Mouse (Mus musculus) hindbrain, postnatal 0 days (tissue): ENCODE results near the gene Mef2c. TPM values are rescaled to one million over a fixed set of nuclear protein-coding genes. Genes with fewer than 3 reads are reported as not detected.

Experiments
- ATAC-seq: fragments of 200-750 bp; cut with Nextera tagmentation; 2 replicates; pipeline ENCODE4 v1.8.0; 2017; ENCODE audit warnings: mild to moderate bottlenecking, moderate TSS enrichment, moderate library complexity
- DNase-seq: peaks from one replicate; pipeline ENCODE4 v3.0.0-alpha.2; 2015; ENCODE audit warnings: low spot score
- H3K27ac ChIP-seq: fragments of 300-500 bp; sonication (generic); 2 replicates; pipeline ENCODE4 v1.5.1; 2014; ENCODE audit warnings: mild to moderate bottlenecking
- H3K27me3 ChIP-seq: fragments of 300-500 bp; sonication (generic); 2 replicates; pipeline ENCODE4 v1.6.1; 2014; ENCODE audit warnings: low read length, mixed read lengths; ENCODE audit not compliant: insufficient read depth
- H3K36me3 ChIP-seq: fragments of 300-500 bp; sonication (generic); 2 replicates; pipeline ENCODE4 v1.6.1; 2014; ENCODE audit warnings: low read length, mixed read lengths; ENCODE audit not compliant: insufficient read depth
- H3K4me1 ChIP-seq: fragments of 300-500 bp; sonication (generic); 2 replicates; pipeline ENCODE4 v1.6.1; 2014; ENCODE audit warnings: antibody characterized with exemption, low read length, mixed read lengths; ENCODE audit not compliant: insufficient read depth
- H3K4me2 ChIP-seq: fragments of 300-500 bp; sonication (generic); 2 replicates; pipeline ENCODE4 v1.6.1; 2014; ENCODE audit warnings: low read depth, mild to moderate bottlenecking, low read length, moderate library complexity, mixed read lengths
- H3K4me3 ChIP-seq: fragments of 300-500 bp; sonication (generic); 2 replicates; pipeline ENCODE4 v1.5.1; 2014; ENCODE audit warnings: low read length
- H3K9ac ChIP-seq: fragments of 300-500 bp; sonication (generic); replicated peaks from 2 replicates; pipeline ENCODE4 v1.6.1; 2014; ENCODE audit warnings: mild to moderate bottlenecking, low read length, moderate library complexity, mixed read lengths
- H3K9me3 ChIP-seq: fragments of 300-500 bp; sonication (generic); 2 replicates; pipeline ENCODE4 v1.6.1; 2016; ENCODE audit warnings: low read length, mixed read lengths
- CTCF ChIP-seq: IDR thresholded peaks from 2 replicates; pipeline ENCODE4 v1.5.1; 2016; ENCODE audit warnings: antibody characterized with exemption, control low read depth, low read depth
- WGBS: fragments of 180-500 bp; shearing (Covaris S2); extraction: QIAGEN DNeasy Blood & Tissue Kit; methylation state at CpG from one replicate; pipeline ENCODE4 v1.1.7; 2014; 5-methylcytosine and 5-hydroxymethylcytosine counted together
- polyA plus RNA-seq: library from polyadenylated mRNA; unstranded; fragments of >200 nt; fragmentation: Nextera tagmentation; extraction: Ambion mirVana; gene quantifications from 2 replicates; pipeline ENCODE4 v1.2.1, GENCODE M21; 2015
- total RNA-seq: library from RNA; depleted of rRNA; stranded (reverse); fragments of >200 nt; gene quantifications from 2 replicates; pipeline ENCODE4 v1.2.3, GENCODE M21; 2014

Mef2c gene
- total and polyA plus RNA-seq, 2 experiments from 2014 or later = 27.2 to 46.2 TPM

GRCm38 (mm10) chr13:83566834-83567534, 63.1 kb downstream of the Mef2c start:
- H3K9ac ChIP-seq = no peak overlapping the region
- TF ChIP-seq CTCF = peak; percentile 33
- no peak overlapping the region for H3K27ac ChIP-seq
- no peak for DNase-seq
- no peaks in the 10 kb centered on the region for H3K9me3 ChIP-seq
- no peaks in the 10 kb centered on the region for H3K27me3 ChIP-seq
- 57% methylated on average over 8 of the region's 8 CpGs for WGBS
- ATAC-seq = peak; percentile 45; the same call in 1 of the 2 replicates
- H3K4me2 ChIP-seq = no peak overlapping the region
- no peaks in the 10 kb centered on the region for H3K4me1 ChIP-seq
- H3K36me3 ChIP-seq = no peaks in the 10 kb centered on the region
- no peak overlapping the region for H3K4me3 ChIP-seq

DNA sequence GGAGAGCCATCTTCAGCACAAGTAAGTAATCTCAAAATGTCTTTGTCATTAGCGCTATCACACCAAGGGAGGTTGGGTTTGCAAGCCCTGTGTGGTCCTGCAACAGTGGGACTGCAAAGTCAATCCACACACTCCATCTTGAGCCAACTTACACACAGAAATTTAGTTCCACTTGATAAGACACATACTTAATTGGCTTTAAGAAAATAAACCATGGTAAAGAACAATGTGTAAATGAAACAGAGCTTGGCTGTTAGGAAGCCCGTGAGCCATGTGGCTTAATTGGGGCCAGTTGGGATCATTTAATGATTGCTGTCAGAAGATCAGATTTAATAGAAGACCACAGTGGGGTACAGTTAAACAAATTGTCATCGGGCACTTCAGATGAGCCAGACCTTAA, 63.8 kb downstream of the Mef2c start:
- TF ChIP-seq CTCF = no peak

DNA sequence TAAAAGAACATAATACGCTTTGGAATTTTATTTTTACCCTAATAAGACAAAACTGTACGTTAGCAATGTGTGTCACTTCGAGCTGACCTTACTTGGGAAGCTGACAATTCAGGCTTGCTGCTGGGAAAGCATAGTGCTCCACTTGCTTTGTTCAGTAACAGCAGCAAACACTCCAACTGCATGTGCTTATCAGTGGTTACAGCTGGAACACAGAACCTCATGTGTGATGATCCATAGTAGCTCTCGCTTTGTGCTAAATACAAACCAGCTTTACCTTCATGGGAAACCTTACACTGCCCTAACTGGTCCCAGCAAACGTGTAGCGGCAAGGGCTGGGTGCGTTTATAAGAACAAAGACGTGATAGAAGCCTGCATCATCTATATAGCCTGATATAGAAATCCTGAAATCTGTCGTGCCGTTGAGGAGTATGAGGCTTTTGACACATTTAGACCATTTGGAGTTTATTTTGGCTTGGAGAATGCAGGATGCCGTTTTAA, 65.0 kb downstream of the Mef2c start:
- 74% methylated on average over 11 of the region's 11 CpGs for WGBS
- Histone ChIP-seq H3K4me1 (no peaks in the 10 kb centered on the region), H3K36me3 (no peaks in the 10 kb centered on the region), H3K27me3 (no peaks in the 10 kb centered on the region), H3K27ac (no peak overlapping the region), H3K4me3 (no peak overlapping the region), H3K4me2 (no peak overlapping the region), H3K9ac (no peak overlapping the region), H3K9me3 (no peaks in the 10 kb centered on the region)
- DNase-seq (no peak), ATAC-seq (no peak)
- TF ChIP-seq CTCF = no peak

More for the DNA sequence above, 63.8 kb downstream of the Mef2c start:
- Histone ChIP-seq H3K9ac (no peak overlapping the region), H3K4me1 (no peaks in the 10 kb centered on the region), H3K9me3 (no peaks in the 10 kb centered on the region), H3K36me3 (no peaks in the 10 kb centered on the region), H3K4me3 (no peak overlapping the region), H3K27me3 (no peaks in the 10 kb centered on the region), H3K27ac (no peak overlapping the region), H3K4me2 (no peak overlapping the region)
- ATAC-seq = peak; percentile 52
- 38% methylated on average over 3 of the region's 3 CpGs for whole genome bisulfite sequencing
- no peak for DNase-seq

- 0 out of 2 replicates have a peak overlapping the region, but pooled peaks have one; percentile 20 for H3K4me2 ChIP-seq
- ATAC-seq (no peak), DNase-seq (no peak)
- H3K27me3 ChIP-seq = no peaks in the 10 kb centered on the region
- H3K9ac ChIP-seq = no peak overlapping the region
- H3K9me3 ChIP-seq = no peaks in the 10 kb centered on the region
- no peak overlapping the region for H3K27ac ChIP-seq
- no peak for TF ChIP-seq CTCF
- no peak overlapping the region for H3K4me3 ChIP-seq
- H3K36me3 ChIP-seq = no peaks in the 10 kb centered on the region
- 58% methylated on average over 7 of the region's 7 CpGs for WGBS
- no peaks in the 10 kb centered on the region for H3K4me1 ChIP-seq
Measured at GRCm38 (mm10) chr13:83571973-83572447, 68.2 kb downstream of the Mef2c start.

GRCm38 (mm10) chr13:83572469-83572868, 68.6 kb downstream of the Mef2c start:
- H3K4me2 ChIP-seq = 0 out of 2 replicates have a peak overlapping the region, but pooled peaks have one; percentile 20
- WGBS = 67% methylated on average over 5 of the region's 5 CpGs
- H3K36me3 ChIP-seq = no peaks in the 10 kb centered on the region
- TF ChIP-seq CTCF = no peak
- no peak overlapping the region for H3K4me3 ChIP-seq
- no peak for ATAC-seq
- H3K9ac ChIP-seq = no peak overlapping the region
- no peak for DNase-seq
- H3K4me1 ChIP-seq = no peaks in the 10 kb centered on the region
- H3K27me3 ChIP-seq = no peaks in the 10 kb centered on the region
- H3K27ac ChIP-seq = no peak overlapping the region
- no peaks in the 10 kb centered on the region for H3K9me3 ChIP-seq

- no peaks in the 10 kb centered on the region for H3K9me3 ChIP-seq
- ATAC-seq (no peak), DNase-seq (no peak)
- no peak overlapping the region for H3K9ac ChIP-seq
- H3K36me3 ChIP-seq = no peaks in the 10 kb centered on the region
- 51% methylated on average over 4 of the region's 4 CpGs for WGBS
- H3K27ac ChIP-seq = no peak overlapping the region
- H3K4me2 ChIP-seq = no peak overlapping the region
- H3K27me3 ChIP-seq = no peaks in the 10 kb centered on the region
- no peak for TF ChIP-seq CTCF
- H3K4me1 ChIP-seq = no peaks in the 10 kb centered on the region
- no peak overlapping the region for H3K4me3 ChIP-seq
Measured at GRCm38 (mm10) chr13:83573327-83573726, 69.5 kb downstream of the Mef2c start.

DNA sequence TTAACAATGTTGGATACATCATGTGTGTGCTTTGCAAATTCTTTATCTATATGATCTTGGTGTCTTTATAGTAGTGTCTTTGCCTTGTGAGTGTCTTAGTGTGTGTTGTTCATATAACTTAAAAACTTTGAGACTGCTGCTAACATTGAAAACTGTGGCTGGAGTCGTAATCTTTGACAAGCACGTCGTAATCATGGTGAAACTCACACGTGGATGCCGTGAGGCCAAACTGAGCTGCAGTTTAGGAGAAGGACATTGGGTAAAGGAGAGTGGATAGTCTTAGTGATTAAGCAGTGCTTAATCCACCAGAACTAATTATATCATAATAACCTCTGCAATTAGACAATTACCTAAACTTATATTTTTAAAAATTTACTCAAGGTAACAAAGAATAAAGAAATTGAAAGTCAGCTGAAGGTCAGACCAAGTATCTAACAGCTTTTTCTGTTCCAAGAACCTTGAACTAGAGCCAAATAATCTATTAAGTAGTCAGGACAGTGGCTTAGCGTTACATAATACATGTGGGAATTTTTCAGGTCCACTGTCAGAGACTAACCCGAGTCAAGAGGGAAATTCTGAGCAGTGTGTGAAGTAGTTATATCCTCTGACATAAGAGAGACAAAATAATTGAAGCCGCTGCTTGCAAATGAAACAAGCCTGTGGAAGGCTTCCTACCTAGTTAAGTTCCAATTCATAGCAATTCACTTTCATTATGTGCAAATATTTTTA, 70.2 kb downstream of the Mef2c start:
- no peak for DNase-seq
- H3K36me3 ChIP-seq = no peaks in the 10 kb centered on the region
- no peak for TF ChIP-seq CTCF
- no peaks in the 10 kb centered on the region for H3K4me1 ChIP-seq
- no peak for ATAC-seq
- no peak overlapping the region for H3K9ac ChIP-seq
- 61% methylated on average over 8 of the region's 8 CpGs for WGBS
- no peak overlapping the region for H3K4me3 ChIP-seq
- H3K27me3 ChIP-seq = no peaks in the 10 kb centered on the region
- H3K27ac ChIP-seq = no peak overlapping the region
- H3K9me3 ChIP-seq = no peaks in the 10 kb centered on the region
- H3K4me2 ChIP-seq = no peak overlapping the region
